Mouse (Mus musculus): ENCODE measurements around the gene Lao1.
"Not testable (repeated sequence)": the region's sequence is repeated elsewhere in the genome, so short reads cannot be mapped to it uniquely, and the experiment has no call there.

The Lao1 gene

GRCm38 (mm10) chr4:118961141-118961628 lies at the start of gene Lao1:
TSS of gene Lao1 (plus strand) at chr4:118961578.
- peak; percentile 7 for DNase-seq (ENCODE audit: low spot score)

- DNase-seq (ENCODE audit: low spot score): not testable (repeated sequence)
Measured at GRCm38 (mm10) chr4:118917365-118917764, 44.0 kb upstream of the Lao1 start, which contains the start of gene Olfr1329. TSS of gene Olfr1329 (minus strand) at chr4:118917465.

- DNase-seq (ENCODE audit: low spot score): not testable (repeated sequence)
Measured at GRCm38 (mm10) chr4:118931326-118931725, 30.1 kb upstream of the Lao1 start.

GRCm38 (mm10) chr4:118938512-118938911 lies 22.9 kb upstream of the Lao1 start, which contains the start of gene Olfr1328:
TSS of gene Olfr1328 (minus strand) at chr4:118938612.
- no peak for DNase-seq (ENCODE audit: low spot score)

GRCm38 (mm10) chr4:118958812-118959211 lies 2.6 kb upstream of the Lao1 start:
- no peak for DNase-seq (ENCODE audit: low spot score)

- no peak for DNase-seq (ENCODE audit: low spot score)
Measured at GRCm38 (mm10) chr4:118967711-118968110, 6.3 kb downstream of the Lao1 start.

- DNase-seq (ENCODE audit: low spot score): no peak
Measured at GRCm38 (mm10) chr4:118973281-118973680, 11.9 kb downstream of the Lao1 start.

GRCm38 (mm10) chr4:118985291-118985690 lies 23.9 kb downstream of the Lao1 start:
- DNase-seq (ENCODE audit: low spot score): no peak

GRCm38 (mm10) chr4:118988535-118988934 lies 27.2 kb downstream of the Lao1 start:
- DNase-seq (ENCODE audit: low spot score): peak; percentile 20

- no peak for DNase-seq (ENCODE audit: low spot score)
Measured at GRCm38 (mm10) chr4:118989331-118989730, 28.0 kb downstream of the Lao1 start.

- no peak for DNase-seq (ENCODE audit: low spot score)
Measured at GRCm38 (mm10) chr4:118991797-118992196, 30.4 kb downstream of the Lao1 start.

- DNase-seq (ENCODE audit: low spot score): no peak
Measured at GRCm38 (mm10) chr4:118997127-118997542, 35.8 kb downstream of the Lao1 start.

- DNase-seq (ENCODE audit: low spot score): no peak
Measured at GRCm38 (mm10) chr4:118999691-119000486, 38.5 kb downstream of the Lao1 start.

- no peak for DNase-seq (ENCODE audit: low spot score)
Measured at GRCm38 (mm10) chr4:119001696-119002095, 40.3 kb downstream of the Lao1 start.

GRCm38 (mm10) chr4:119002512-119002911 lies 41.1 kb downstream of the Lao1 start:
- no peak for DNase-seq (ENCODE audit: low spot score)

- DNase-seq (ENCODE audit: low spot score): no peak
Measured at GRCm38 (mm10) chr4:119004178-119004577, 42.8 kb downstream of the Lao1 start.

- DNase-seq (ENCODE audit: low spot score): peak; percentile 86
Measured at GRCm38 (mm10) chr4:119004613-119005339, 43.4 kb downstream of the Lao1 start.

- no peak for DNase-seq (ENCODE audit: low spot score)
Measured at GRCm38 (mm10) chr4:119007602-119008001, 46.2 kb downstream of the Lao1 start.

GRCm38 (mm10) chr4:119008476-119008875 lies 47.1 kb downstream of the Lao1 start:
- DNase-seq (ENCODE audit: low spot score): no peak

- no peak for DNase-seq (ENCODE audit: low spot score)
Measured at GRCm38 (mm10) chr4:119009814-119010213, 48.4 kb downstream of the Lao1 start.

- DNase-seq (ENCODE audit: low spot score): no peak
Measured at GRCm38 (mm10) chr4:119011050-119011680, 49.8 kb downstream of the Lao1 start.

GRCm38 (mm10) chr4:119013031-119013430 lies 51.7 kb downstream of the Lao1 start:
- no peak for DNase-seq (ENCODE audit: low spot score)
